Mouse (Mus musculus): ENCODE measurements around the gene Pinlyp. TPM values are rescaled to one million over a fixed set of nuclear protein-coding genes. Genes with fewer than 3 reads are reported as not detected.
"Not testable (repeated sequence)": the region's sequence is repeated elsewhere in the genome, so short reads cannot be mapped to it uniquely, and the experiment has no call there.

Pinlyp gene
- polyA plus RNA-seq, 1 experiment from 2014 or later, result not detected

GRCm38 (mm10) chr7:24522805-24523204 is 23.1 kb downstream of the Pinlyp start:
- no peak for ATAC-seq (ENCODE audit: insufficient number of reproducible peaks, insufficient read depth, low FRiP score, low read depth)
- WGBS, result 54% methylated on average over 5 of the region's 5 CpGs
- Histone ChIP-seq H3K36me3 (ENCODE audit: control insufficient read depth, insufficient read depth, low read length) (no peaks in the 10 kb centered on the region), H3K9ac (ENCODE audit: low read length) (no peak overlapping the region), H3K9me3 (ENCODE audit: control insufficient read depth, low read length) (no peaks in the 10 kb centered on the region), H3K4me2 (ENCODE audit: low read length) (no peak overlapping the region), H3K4me3 (ENCODE audit: control insufficient read depth in 1 of 2, insufficient read depth in 1 of 2, low read depth in 1 of 2, low read length in 2 of 2) (no peak overlapping the region), H3K27ac (replicated peaks in 1 of 2; ENCODE audit: control insufficient read depth in 1 of 2, insufficient read depth in 1 of 2, low read depth in 2 of 2, low read length in 2 of 2) (no peak overlapping the region), H3K4me1 (ENCODE audit: control insufficient read depth in 2 of 2, insufficient read depth in 2 of 2, low read length in 2 of 2) (no peaks in the 10 kb centered on the region), H3K27me3 (ENCODE audit: control insufficient read depth, insufficient read depth, low read length) (no peaks in the 10 kb centered on the region)

- not testable (repeated sequence) for H3K4me3 ChIP-seq (ENCODE audit: control insufficient read depth in 1 of 2, insufficient read depth in 1 of 2, low read depth in 1 of 2, low read length in 2 of 2); H3K27ac ChIP-seq (replicated peaks in 1 of 2; ENCODE audit: control insufficient read depth in 1 of 2, insufficient read depth in 1 of 2, low read depth in 2 of 2, low read length in 2 of 2); H3K4me1 ChIP-seq (ENCODE audit: control insufficient read depth in 2 of 2, insufficient read depth in 2 of 2, low read length in 2 of 2); H3K4me2 ChIP-seq (ENCODE audit: low read length); H3K9ac ChIP-seq (ENCODE audit: low read length); ATAC-seq (ENCODE audit: insufficient number of reproducible peaks, insufficient read depth, low FRiP score, low read depth); H3K36me3 ChIP-seq (ENCODE audit: control insufficient read depth, insufficient read depth, low read length); H3K27me3 ChIP-seq (ENCODE audit: control insufficient read depth, insufficient read depth, low read length); H3K9me3 ChIP-seq (ENCODE audit: control insufficient read depth, low read length)
- 81% methylated on average over 9 of the region's 10 CpGs for WGBS
Measured at GRCm38 (mm10) chr7:24520054-24520453, 25.9 kb downstream of the Pinlyp start.

GRCm38 (mm10) chr7:24519130-24519529 is 26.8 kb downstream of the Pinlyp start:
- 52% methylated on average over 3 of the region's 3 CpGs for WGBS
- Histone ChIP-seq H3K4me1 (ENCODE audit: control insufficient read depth in 2 of 2, insufficient read depth in 2 of 2, low read length in 2 of 2) (no peaks in the 10 kb centered on the region), H3K4me2 (ENCODE audit: low read length) (no peak overlapping the region), H3K36me3 (ENCODE audit: control insufficient read depth, insufficient read depth, low read length) (peaks cover 16% of the 10 kb centered on the region; the same call in 1 of the 2 replicates), H3K9me3 (ENCODE audit: control insufficient read depth, low read length) (no peaks in the 10 kb centered on the region), H3K27ac (replicated peaks in 1 of 2; ENCODE audit: control insufficient read depth in 1 of 2, insufficient read depth in 1 of 2, low read depth in 2 of 2, low read length in 2 of 2) (no peak overlapping the region), H3K4me3 (ENCODE audit: control insufficient read depth in 1 of 2, insufficient read depth in 1 of 2, low read depth in 1 of 2, low read length in 2 of 2) (no peak overlapping the region), H3K9ac (ENCODE audit: low read length) (no peak overlapping the region), H3K27me3 (ENCODE audit: control insufficient read depth, insufficient read depth, low read length) (no peaks in the 10 kb centered on the region)
- no peak for ATAC-seq (ENCODE audit: insufficient number of reproducible peaks, insufficient read depth, low FRiP score, low read depth)

- H3K9me3 ChIP-seq (ENCODE audit: control insufficient read depth, low read length), result no peaks in the 10 kb centered on the region
- H3K4me2 ChIP-seq (ENCODE audit: low read length), result no peak overlapping the region
- no peak overlapping the region for H3K4me3 ChIP-seq (ENCODE audit: control insufficient read depth in 1 of 2, insufficient read depth in 1 of 2, low read depth in 1 of 2, low read length in 2 of 2)
- H3K27me3 ChIP-seq (ENCODE audit: control insufficient read depth, insufficient read depth, low read length), result no peaks in the 10 kb centered on the region
- WGBS, result 63% methylated on average over 6 of the region's 6 CpGs
- no peaks in the 10 kb centered on the region for H3K4me1 ChIP-seq (ENCODE audit: control insufficient read depth in 2 of 2, insufficient read depth in 2 of 2, low read length in 2 of 2)
- ATAC-seq (ENCODE audit: insufficient number of reproducible peaks, insufficient read depth, low FRiP score, low read depth), result no peak
- no peak overlapping the region for H3K9ac ChIP-seq (ENCODE audit: low read length)
- H3K36me3 ChIP-seq (ENCODE audit: control insufficient read depth, insufficient read depth, low read length), result peaks cover 16% of the 10 kb centered on the region; the same call in 1 of the 2 replicates
- no peak overlapping the region for H3K27ac ChIP-seq (replicated peaks in 1 of 2; ENCODE audit: control insufficient read depth in 1 of 2, insufficient read depth in 1 of 2, low read depth in 2 of 2, low read length in 2 of 2)
Measured at GRCm38 (mm10) chr7:24517654-24518053, 28.3 kb downstream of the Pinlyp start.

- ATAC-seq (ENCODE audit: insufficient number of reproducible peaks, insufficient read depth, low FRiP score, low read depth), result no peak
- Histone ChIP-seq H3K4me3 (ENCODE audit: control insufficient read depth in 1 of 2, insufficient read depth in 1 of 2, low read depth in 1 of 2, low read length in 2 of 2) (no peak overlapping the region), H3K27me3 (ENCODE audit: control insufficient read depth, insufficient read depth, low read length) (no peaks in the 10 kb centered on the region), H3K9me3 (ENCODE audit: control insufficient read depth, low read length) (no peaks in the 10 kb centered on the region), H3K36me3 (ENCODE audit: control insufficient read depth, insufficient read depth, low read length) (peaks cover 16% of the 10 kb centered on the region; the same call in 1 of the 2 replicates), H3K4me2 (ENCODE audit: low read length) (no peak overlapping the region), H3K27ac (replicated peaks in 1 of 2; ENCODE audit: control insufficient read depth in 1 of 2, insufficient read depth in 1 of 2, low read depth in 2 of 2, low read length in 2 of 2) (no peak overlapping the region), H3K9ac (ENCODE audit: low read length) (no peak overlapping the region), H3K4me1 (ENCODE audit: control insufficient read depth in 2 of 2, insufficient read depth in 2 of 2, low read length in 2 of 2) (no peaks in the 10 kb centered on the region)
- WGBS, result 46% methylated on average over 5 of the region's 5 CpGs
Measured at GRCm38 (mm10) chr7:24517077-24517476, 28.8 kb downstream of the Pinlyp start.

- H3K36me3 ChIP-seq (ENCODE audit: control insufficient read depth, insufficient read depth, low read length), result peaks cover 16% of the 10 kb centered on the region; the same call in 1 of the 2 replicates
- not testable (repeated sequence) for H3K9me3 ChIP-seq (ENCODE audit: control insufficient read depth, low read length); H3K27ac ChIP-seq (replicated peaks in 1 of 2; ENCODE audit: control insufficient read depth in 1 of 2, insufficient read depth in 1 of 2, low read depth in 2 of 2, low read length in 2 of 2); H3K4me2 ChIP-seq (ENCODE audit: low read length); H3K4me1 ChIP-seq (ENCODE audit: control insufficient read depth in 2 of 2, insufficient read depth in 2 of 2, low read length in 2 of 2); ATAC-seq (ENCODE audit: insufficient number of reproducible peaks, insufficient read depth, low FRiP score, low read depth); H3K27me3 ChIP-seq (ENCODE audit: control insufficient read depth, insufficient read depth, low read length); H3K9ac ChIP-seq (ENCODE audit: low read length); H3K4me3 ChIP-seq (ENCODE audit: control insufficient read depth in 1 of 2, insufficient read depth in 1 of 2, low read depth in 1 of 2, low read length in 2 of 2)
- 60% methylated on average over 8 of the region's 8 CpGs for WGBS
Measured at GRCm38 (mm10) chr7:24516319-24516718, 29.6 kb downstream of the Pinlyp start.

- Histone ChIP-seq H3K4me3 (ENCODE audit: control insufficient read depth in 1 of 2, insufficient read depth in 1 of 2, low read depth in 1 of 2, low read length in 2 of 2) (no peak within 1 kb of the TSS), H3K27me3 (ENCODE audit: control insufficient read depth, insufficient read depth, low read length) (no peaks in the 10 kb centered on the region), H3K4me2 (ENCODE audit: low read length) (no peak within 1 kb of the TSS), H3K4me1 (ENCODE audit: control insufficient read depth in 2 of 2, insufficient read depth in 2 of 2, low read length in 2 of 2) (no peaks in the 10 kb centered on the region), H3K9me3 (ENCODE audit: control insufficient read depth, low read length) (no peaks in the 10 kb centered on the region), H3K27ac (replicated peaks in 1 of 2; ENCODE audit: control insufficient read depth in 1 of 2, insufficient read depth in 1 of 2, low read depth in 2 of 2, low read length in 2 of 2) (no peak within 1 kb of the TSS), H3K36me3 (ENCODE audit: control insufficient read depth, insufficient read depth, low read length) (peaks cover 20% of the 10 kb centered on the region), H3K9ac (ENCODE audit: low read length) (no peak within 1 kb of the TSS)
- WGBS, result 91% methylated on average over 7 of the region's 7 CpGs
- ATAC-seq (ENCODE audit: insufficient number of reproducible peaks, insufficient read depth, low FRiP score, low read depth), result no peak
Measured at GRCm38 (mm10) chr7:24512355-24512754, 33.6 kb downstream of the Pinlyp start, which contains the start of gene AC161166.1. Gene AC161166.1, minus strand, starts transcription at chr7:24512455.

GRCm38 (mm10) chr7:24507726-24508114 is 38.2 kb downstream of the Pinlyp start:
- 2% methylated on average over 20 of the region's 20 CpGs for WGBS
- no peak for ATAC-seq (ENCODE audit: insufficient number of reproducible peaks, insufficient read depth, low FRiP score, low read depth)
- Histone ChIP-seq H3K4me2 (ENCODE audit: low read length) (peak overlapping the region; percentile 80), H3K27me3 (ENCODE audit: control insufficient read depth, insufficient read depth, low read length) (peaks cover 15% of the 10 kb centered on the region; the same call in 1 of the 2 replicates), H3K27ac (replicated peaks in 1 of 2; ENCODE audit: control insufficient read depth in 1 of 2, insufficient read depth in 1 of 2, low read depth in 2 of 2, low read length in 2 of 2) (peak overlapping the region; percentile 89 to 99), H3K4me1 (ENCODE audit: control insufficient read depth in 2 of 2, insufficient read depth in 2 of 2, low read length in 2 of 2) (peaks cover 11 to 24% of the 10 kb centered on the region in 2 experiments), H3K9ac (ENCODE audit: low read length) (peak overlapping the region; percentile 96), H3K9me3 (ENCODE audit: control insufficient read depth, low read length) (no peaks in the 10 kb centered on the region), H3K36me3 (ENCODE audit: control insufficient read depth, insufficient read depth, low read length) (peaks cover 4% of the 10 kb centered on the region; the same call in 1 of the 2 replicates), H3K4me3 (ENCODE audit: control insufficient read depth in 1 of 2, insufficient read depth in 1 of 2, low read depth in 1 of 2, low read length in 2 of 2) (peak overlapping the region; percentile 64 to 70)

Data from heart, embryonic 14.5 days (tissue).